Mouse (Mus musculus) MN1 (cell line): ENCODE results near the gene Cks1brt.
"Not testable (repeated sequence)": the region's sequence is repeated elsewhere in the genome, so short reads cannot be mapped to it uniquely, and the experiment has no call there.

Source experiments
- DNase-seq: peaks from one replicate; pipeline ENCODE4 v3.0.0-alpha.2; 2016; ENCODE audit warnings: low spot score

Cks1brt gene

DNA sequence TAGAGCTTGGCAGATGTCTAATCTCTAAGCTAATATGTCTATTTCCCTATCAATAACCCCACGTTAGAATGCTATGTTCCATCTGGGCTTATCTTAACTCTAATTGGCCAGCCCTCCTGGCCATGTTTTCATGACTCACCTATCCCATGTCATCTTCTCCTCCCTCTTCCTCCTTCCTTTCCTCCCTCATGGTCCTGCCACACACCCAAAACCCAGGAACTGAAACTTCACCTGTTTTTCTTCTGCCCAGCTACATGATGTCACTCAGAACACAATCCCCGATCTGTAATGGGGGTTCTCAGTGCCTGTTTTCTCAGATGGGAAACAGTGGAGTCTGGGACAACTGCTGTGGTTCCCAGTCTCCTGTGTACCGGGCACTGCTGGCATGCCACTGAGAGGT lies at the start of gene Cks1brt:
Cks1brt (plus strand) TSS at position 301 of the 400 bp plus-strand sequence.
- peak; percentile 5 for DNase-seq

DNA sequence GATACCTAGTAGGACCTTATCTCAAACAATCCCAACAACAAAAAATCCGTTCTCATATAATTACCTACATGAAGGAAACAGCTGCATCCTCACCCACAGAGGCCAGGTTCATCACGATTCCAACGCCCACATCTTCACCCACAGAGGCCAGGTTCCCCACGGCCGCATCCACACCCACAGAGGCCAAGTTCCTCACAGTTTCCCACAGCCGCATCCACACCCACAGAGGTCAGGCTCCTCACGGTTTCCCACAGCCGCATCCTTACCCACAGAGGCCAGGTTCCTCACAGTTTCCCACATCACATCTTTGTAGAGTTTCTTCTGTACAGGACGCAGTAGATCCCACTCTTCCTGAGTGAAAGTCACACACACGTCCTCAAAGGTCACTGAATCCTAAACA lies 38.5 kb upstream of the Cks1brt start:
- DNase-seq = no peak

DNA sequence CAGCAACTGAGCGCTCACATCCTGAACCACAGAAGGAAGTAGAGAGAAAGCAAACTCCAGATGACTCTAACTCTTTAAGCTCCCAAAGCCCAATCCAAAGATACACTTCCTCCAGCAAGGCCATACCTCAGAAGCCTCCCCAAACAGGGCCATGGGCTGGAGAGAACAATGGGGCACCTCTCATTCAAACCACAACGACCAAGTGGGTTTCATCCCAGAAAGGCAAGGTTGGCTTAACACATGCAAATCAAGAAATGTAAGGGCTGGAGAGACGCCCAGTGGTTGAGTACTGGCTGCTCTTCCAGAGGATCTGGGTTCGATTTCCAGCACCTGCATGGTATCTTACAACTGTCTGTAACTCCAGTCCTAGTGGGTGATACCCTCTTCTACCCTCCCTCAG lies 36.2 kb upstream of the Cks1brt start:
- DNase-seq = no peak

DNA sequence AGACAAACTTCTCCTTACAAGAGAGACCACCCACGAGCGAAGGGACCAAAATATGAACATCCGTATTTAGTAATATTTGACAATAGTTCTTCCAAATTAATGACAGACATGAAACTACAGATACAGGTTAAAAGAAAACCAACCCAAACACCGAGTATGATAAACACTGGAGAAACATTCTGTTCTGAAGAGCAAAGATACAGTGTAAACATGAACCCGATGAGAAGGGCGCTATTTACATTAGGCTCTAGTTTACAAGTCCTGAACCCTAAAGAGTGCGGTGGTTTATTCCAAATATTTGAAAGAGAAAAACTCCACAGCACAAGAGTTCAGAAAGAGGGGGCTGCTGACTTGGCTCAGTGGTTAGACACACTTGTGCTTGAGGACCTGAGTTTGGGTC lies 34.7 kb upstream of the Cks1brt start:
- no peak for DNase-seq

DNA sequence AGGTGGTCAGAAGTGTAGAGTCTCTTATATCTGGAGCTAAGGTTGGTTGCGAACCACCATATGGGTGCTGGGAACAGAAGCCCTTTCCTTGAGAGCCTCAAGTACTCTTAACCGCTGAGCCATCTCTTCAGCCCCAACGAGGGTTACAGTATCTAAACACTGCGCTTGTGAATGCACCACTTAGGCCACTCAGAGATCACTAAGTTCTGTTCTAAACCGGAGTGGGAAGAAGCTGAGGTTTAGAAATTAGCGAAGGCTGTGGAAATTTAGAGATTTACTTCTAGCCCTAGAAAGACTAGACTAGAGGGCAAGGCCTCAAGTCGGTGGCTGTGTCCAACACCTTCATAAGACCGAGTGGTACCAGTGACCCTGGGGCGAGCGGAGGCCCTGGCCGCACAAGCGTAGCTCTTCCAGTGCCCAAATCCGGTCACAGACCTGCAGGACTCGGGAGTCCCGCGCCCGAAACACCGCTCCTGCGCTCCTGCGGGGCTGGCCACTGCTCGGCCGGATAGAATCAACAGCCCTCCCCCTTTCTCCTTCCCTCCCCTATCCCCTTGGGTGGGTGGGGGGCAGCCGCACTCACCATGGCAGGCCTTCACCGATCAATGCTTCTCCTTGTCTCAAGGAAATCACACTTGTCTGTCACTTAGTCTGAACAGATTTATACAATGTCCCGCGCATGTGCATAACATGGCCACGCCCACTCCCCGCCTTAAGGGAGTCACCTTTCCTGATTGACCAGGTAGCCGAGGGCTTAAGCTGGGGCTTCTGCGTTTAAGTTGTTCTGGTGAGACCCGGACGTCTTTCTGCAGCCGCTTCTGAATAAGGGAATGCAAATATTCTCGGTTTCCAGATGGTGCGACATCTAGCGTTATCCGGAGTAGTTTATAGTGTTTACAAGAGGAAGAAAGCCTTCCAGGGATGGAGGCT lies 32.4 kb upstream of the Cks1brt start:
- DNase-seq = peak; percentile 64

DNA sequence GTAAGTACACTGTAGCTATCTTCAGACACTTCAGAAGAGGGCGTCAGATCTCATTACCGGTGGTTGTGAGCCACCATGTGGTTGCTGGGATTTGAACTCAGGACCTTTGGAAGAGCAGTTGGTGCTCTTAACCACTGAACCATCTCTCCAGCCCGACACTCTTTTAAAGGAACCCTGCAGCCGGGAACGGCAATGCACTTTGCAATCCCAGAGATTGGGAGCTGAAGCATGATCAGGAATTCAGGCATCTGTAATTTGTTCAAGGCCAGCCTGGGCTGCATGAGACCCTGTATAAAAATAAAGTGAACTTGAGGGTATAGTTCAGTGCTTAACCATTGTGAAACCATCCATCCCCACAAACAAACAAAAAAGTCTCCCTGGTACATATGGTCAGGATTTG lies 31.5 kb upstream of the Cks1brt start:
- DNase-seq = not testable (repeated sequence)

DNA sequence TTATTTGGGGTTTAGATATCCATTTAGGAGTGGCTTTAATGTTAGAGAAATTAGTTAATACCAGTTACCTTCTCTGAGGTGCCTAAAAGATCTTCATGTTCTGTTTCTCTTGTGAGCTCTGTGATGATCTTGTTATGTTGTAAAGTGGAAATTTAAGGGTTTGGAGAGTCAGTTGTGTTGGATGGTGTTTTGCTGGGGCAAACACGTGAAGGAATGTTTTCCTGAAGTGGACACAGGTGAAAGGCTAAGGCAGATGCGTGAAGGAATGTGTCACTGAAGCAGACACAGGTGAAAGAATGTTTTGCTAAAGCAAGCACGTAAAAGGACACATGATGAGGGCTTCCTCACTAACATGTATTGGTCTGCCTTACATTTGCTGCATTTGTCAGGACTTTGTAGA lies 28.7 kb upstream of the Cks1brt start, which contains the start of gene Zfp791:
Zfp791 (minus strand) TSS at position 101 of the 400 bp plus-strand sequence.
- no peak for DNase-seq

DNA sequence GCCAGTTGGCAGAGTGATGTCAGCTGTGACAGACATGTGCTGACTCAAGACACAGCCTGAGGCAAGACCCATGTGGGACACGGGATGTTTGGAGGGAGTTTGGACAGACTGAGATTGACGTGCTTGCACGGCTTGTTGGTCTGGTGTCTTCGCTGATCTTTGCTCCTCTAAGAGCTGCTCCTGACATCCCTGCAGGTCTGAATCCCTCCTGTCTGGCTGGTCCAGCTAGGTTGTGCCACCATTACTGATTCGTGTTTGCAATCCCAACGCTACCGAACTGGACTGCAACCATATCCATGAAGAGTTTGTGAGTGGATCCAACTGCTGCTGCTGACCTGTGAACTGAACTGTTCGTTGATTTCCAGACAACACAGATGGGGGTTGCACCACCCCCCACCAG lies 28.0 kb upstream of the Cks1brt start:
- no peak for DNase-seq

DNA sequence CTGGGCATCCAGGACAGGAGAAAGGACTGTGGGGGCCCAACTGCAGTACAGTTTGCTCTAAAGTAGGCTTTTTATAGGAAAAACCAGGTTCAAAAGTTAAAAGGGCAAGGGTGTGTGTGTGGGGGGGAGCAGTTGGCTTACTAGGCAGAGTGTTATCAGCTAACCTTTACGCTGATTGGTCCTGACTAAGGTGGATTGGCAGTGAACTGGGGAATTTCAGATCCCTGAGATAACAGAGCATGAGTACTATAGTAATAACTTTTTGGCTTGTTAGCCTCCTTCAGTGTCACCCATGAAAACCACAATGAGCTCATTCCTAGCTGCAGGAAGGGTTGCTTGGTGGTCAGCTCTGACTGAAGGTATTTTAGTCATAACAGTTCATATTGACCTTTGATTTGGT lies 19.4 kb upstream of the Cks1brt start:
- no peak for DNase-seq

DNA sequence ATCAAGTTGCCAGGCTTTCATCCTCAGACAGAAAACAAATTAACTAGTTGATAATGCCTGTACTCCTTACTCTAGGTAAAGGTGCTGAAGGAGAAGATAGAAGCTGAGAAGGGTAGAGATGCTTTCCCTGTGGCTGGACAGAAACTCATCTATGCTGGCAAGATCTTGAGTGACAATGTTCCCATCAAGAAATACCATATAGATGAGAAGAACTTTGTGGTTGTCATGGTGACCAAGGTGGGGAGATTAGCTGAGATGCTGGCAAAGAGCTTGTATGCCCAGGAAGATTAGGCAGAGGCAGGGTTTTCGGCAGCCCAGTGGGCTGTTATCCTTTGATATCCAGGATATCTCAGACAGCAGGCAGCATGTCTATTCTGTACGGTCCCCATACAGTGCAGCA lies 16.0 kb upstream of the Cks1brt start:
- DNase-seq = not testable (repeated sequence)

DNA sequence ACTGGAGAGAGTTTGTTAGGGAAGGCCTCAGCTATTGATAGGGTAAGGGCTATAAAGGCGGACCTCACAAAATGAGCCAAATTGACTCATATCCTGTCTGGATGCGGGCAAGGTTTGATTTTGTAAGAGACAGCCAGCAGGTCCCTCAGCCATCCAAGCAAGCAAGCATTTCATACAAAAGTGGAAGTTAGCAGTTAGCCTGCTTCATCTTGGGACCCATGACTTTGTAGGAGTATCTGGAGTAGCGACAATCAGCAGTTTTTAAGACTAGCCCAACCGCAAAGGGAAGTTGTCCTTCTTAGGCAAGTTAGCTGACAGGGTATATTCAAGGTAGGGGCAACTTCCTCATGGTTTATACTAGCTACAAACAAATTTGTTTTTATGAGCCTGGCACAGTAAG lies 9.2 kb upstream of the Cks1brt start:
- no peak for DNase-seq

DNA sequence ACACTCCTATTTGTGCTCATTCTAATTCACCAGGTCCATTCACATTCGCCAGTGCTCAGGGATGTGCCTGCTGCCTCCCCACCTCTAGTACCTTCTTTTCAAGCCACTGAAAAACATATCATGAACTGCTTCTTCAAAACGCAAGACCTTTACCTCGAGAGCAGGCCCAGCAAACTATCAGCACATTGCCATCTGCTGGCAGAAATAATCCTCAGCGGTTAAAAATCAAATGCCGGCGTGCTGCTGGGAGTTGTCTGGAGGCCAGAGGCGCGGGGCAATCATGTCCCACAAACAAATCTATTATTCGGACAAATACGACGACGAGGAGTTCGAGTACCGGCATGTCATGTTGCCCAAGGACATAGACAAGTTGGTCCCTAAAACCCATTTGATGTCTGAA lies 19.6 kb downstream of the Cks1brt start:
- peak; percentile 36 for DNase-seq

DNA sequence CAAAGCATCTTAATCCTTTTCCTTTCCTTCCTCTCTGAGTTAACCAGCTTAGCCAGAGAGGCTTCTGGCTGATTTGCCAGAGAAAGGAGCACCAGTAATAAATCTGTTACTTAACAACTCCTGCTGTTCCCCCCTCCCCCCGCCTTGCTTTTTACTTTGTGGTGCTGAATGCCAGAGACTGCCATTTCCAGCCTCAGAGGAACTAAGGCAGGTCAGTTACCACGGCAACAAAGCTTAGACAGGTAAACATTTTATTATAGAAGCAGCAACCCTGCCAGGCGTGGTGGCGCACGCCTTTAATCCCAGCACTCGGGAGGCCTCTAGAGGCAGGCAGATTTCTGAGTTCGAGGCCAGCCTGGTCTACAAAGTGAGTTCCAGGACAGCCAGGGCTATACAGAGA lies 24.2 kb downstream of the Cks1brt start:
- DNase-seq = peak; percentile 2

DNA sequence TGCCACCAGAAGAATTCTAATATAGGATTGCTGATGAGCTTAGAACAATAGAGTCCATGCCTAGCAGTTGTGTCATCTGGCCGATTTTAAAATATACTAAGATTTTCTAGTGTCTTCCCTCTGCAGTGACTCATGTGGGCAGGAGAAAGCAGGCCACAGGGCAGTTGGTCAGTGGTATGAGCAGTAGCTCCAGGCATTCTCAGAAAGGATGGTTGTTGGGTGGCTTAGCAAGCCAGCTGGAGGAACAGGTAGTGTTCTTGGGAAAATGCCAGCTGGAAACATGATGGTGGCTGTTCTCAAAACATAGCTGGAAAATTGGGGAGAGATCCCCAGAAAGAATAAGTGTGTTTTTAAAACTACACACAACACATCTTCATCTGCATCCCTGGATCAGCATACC lies 40.6 kb downstream of the Cks1brt start:
- peak; percentile 2 for DNase-seq

DNA sequence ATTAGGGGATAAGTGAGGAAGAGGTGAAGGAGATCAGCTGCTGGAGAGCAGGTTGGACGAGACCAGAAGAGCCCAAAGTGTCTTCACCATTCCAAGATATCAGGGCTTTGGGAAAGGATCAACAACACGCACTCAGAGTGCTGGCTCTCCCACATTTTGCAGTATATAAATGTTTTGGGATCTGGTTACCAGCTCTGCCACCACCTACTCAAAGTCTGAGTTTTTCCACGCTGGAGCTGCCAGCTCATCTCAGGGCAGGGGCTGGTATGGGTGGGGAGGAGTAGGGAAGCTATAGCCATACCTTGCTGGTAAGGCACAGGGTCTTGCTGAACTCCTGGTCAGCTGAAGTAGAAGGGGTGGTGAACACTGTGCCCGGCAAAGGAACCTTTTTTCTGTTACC lies 68.5 kb downstream of the Cks1brt start:
- DNase-seq = peak; percentile 5

DNA sequence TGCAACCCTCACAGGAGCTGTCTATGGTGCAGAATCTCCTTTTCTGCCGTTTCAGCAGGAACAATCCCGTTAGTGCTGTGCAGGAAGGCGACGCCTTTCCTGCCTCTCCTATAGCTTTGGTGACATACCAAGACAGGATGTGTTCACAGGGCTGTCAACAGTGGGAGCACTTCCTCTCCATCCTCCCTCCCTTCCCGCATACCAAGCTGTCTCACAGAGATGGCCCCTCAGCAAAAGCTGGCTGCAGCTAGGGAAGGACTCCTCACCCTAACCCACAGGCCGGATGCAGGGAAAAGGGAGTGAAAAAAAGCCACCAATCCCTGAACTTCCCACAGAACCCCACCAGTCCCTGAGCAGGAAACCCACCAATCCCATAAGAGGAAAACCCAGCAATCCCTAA lies 69.3 kb downstream of the Cks1brt start:
- DNase-seq = peak; percentile 5
